Mouse (Mus musculus) lung, postnatal 36 days (tissue): ENCODE measurements around the gene Rffl.
A peak's percentile ranks its signal among the peaks of the same experiment; 100 is the strongest.
"Not testable (repeated sequence)": the region's sequence is repeated elsewhere in the genome, so short reads cannot be mapped to it uniquely, and the experiment has no call there.

Experiments
- DNase-seq: peaks from one replicate; pipeline ENCODE4 v3.0.0; 2022; ENCODE audit warnings: mixed read lengths

The Rffl gene

DNA sequence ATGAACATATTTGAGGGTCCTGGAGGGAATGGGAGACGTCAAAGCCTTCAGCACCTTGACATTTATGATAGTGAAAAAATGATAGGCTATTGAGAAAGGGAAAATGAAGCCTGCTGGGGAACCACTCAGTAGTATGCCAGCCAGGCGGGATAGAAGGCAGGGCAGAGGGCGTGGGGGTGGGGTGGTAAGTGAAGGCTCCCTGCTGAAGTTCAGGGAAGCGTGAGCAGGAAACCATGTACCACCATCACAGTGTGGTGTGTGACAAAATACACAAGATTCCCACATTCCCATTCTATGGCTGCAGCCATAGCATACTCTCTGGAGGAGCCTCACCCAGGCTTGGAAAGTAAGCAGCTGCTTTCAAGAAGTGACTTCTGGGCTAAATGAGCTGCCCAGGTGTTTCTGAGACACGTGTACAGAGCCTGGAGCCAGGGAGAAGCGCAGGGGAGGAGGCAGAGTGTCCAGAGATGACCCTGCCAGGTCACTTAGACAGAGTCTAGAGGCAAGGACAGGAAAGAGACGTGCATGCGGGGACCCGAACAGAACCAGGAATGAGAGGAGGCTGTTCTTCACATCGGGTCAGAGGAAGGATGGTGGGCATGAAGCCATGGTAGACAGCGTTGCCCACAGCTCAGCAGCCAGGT is 26.1 kb downstream of the Rffl start:
- DNase-seq = no peak

DNA sequence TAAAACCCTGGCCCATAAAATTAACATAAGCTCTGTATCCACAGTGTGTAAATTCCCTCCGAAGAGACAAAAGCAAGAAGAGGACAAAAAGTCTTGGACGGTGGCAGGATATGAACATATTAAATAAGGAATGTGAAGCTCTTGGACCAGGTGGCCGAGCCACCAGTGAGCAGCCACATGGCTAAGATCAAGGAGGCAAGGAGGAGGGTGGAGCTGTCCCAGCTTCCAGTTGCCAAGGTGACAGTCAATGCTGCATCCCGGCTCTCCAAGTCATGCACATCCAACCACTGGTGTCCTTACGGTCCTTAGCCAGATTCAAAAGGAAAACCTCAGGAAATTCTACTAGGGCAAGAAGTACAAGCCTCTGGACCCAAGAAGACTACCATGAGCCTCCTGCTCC is 32.5 kb downstream of the Rffl start:
- no peak for DNase-seq

DNA sequence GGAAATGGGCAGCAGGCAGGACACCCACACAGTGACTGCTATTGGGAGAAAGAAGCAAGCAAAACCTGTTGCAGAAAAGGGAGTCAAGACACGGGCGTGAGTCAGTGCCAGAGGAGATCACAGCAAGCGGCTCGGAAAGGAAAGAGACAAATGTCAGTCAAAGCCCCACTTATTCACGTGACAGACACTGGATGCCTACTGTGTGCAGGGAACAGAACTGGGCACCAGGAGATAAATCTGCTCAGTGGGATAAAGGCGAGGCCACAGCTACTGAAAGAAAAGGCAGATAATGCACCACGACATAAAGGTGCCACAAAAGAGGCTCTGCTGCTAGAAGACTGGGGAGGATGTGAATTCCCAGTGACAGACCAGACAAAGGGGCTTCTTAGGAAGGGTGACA is 33.2 kb downstream of the Rffl start:
- DNase-seq = no peak

DNA sequence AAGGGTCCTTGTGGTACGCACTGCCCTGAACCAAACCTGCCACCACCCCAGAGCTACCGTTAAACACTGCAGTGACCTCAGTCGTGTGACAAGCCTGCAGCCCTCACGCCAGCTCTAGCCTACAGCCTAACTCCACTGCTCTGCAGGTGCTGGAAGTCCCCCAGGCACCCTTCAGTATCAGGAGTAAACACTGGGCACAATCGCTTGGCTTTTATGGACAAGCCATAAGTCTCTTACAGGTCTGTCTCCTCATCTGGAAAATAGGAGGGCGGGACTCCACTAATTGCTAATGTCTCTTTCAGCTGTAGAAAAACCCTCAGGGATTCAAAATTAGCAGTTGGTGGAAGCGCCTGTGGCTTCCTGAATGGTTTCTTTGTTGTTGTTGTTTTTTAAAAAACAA is 33.8 kb downstream of the Rffl start:
- DNase-seq = no peak

DNA sequence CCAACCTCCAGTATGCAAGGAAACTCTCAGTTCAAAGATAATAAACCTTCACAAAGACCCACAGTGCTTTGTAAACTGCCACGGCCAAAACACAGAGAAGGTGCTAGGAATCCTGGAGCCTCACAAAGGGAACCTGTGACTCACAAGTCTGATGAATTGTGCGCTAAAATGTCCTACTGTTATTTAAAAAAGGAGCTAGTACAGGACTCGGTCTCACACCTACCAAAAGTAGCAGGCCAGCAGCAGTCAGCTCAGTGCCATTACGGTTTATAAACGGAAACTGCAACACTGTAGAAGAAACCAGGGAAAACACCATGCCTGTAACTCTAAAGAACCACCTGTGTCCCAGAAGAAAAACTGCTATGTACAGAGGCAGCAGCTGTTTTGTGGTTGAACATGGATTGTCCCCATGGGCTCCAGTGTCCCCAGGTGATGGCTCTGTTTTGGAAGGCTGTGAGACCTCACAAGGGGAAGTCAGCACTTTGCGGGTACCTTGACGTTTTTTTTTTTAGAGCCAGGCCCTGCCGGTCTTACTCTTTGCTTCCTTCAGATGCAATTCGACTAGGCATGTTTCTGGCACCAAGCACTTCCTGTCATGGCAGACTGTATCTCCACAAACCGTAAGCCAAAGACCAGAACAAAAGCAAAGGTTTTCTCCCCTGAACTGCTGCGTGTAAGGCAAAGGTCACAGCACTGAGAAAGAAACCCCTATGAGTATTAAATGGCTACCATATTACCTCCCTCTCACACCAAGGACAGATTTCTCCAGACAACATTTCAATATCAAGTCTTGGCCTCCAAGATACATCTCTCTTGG is 35.2 kb downstream of the Rffl start:
- no peak for DNase-seq

DNA sequence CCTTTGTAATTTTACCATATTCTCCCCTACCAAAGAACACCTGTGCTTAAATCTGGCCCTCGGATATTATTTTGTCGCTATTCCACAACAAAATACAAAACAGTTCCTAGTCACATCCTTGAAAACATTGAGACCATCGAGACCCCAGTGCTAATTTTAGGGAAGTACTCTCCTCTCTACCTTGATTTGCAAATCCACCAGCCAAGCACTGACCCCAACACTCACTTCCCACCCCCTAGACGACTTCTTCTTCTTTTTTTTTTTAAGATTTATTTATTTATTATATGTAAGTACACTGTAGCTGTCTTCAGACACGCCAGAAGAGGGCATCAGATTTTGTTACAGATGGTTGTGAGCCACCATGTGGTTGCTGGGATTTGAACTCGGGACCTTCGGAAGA is 36.7 kb downstream of the Rffl start:
- not testable (repeated sequence) for DNase-seq

DNA sequence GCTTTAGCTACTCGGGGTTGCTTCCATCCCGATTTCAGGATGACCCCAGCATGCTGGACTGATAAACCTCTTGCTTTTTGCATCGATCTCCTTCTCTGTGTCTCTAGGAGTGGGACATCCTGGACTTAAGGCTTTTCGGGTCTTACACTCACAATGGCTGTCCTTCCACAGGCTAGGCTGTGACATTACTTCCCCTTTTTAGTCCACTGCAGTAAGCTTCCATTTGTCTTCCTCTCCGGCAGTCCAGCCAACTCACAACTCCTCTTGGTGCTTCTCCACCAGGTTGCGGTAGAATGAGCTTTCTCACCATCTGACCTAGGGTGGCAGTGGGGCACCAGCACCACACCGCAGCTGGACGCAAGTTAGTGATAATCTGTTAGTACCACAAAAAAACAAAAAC is 37.1 kb downstream of the Rffl start:
- no peak for DNase-seq

DNA sequence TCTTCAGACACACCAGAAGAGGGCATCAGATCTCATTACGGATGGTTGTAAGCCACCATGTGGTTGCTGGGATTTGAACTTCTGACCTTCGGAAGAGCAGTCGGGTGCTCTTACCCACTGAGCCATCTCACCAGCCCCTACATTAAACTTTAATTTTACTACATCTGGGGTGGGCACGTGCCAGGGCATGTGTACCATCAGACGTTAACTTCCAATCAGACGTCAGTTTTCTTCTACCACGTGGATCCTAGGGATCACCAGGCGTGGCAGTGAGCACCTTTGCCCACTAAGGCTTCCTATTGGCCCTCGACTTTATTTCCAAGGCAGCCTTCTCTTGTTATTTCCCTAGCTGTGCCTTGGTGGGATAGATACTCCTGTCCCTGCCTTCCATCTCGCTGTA is 38.6 kb downstream of the Rffl start:
- DNase-seq = not testable (repeated sequence)

DNA sequence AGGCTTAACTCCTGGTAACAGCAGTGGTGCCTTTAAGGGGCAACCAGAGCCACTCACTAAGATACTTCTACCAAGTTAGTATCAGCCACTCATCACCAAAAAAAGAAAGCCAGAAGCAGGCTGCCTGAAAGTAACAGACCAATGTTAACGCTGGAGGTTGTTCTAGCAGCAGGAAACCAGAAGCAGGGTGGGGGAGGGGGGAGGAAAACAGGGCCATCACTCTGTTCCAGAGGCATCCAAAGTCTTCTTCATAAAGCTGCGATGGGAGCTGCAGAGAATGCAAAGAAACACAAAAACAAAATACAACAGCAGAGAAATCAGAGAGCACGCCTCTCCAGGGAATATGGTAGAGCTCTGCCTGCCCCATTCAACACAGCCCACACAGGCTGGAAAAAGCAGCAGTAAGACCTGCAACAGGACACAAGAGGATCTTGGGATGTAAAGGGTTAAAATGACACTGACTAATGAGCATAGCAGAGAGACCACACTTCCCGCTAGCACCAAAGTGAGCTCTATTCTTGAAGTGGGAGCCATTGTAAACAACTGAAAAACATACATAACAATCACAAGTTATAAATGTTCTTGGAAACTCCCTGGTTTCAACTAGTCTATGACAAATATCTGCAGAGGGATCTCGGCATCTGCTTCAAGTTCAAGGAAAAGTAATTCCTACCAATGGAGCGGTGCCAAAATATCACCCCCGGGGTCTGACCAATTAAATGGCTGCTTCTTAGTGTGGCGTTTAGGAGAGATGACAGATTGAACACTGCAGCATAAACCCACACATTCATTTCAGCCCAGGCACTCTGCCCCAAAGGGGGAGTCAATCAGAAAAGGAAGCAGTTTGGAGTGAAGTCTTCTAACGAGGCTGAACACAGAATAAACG is 39.8 kb downstream of the Rffl start:
- DNase-seq = no peak

DNA sequence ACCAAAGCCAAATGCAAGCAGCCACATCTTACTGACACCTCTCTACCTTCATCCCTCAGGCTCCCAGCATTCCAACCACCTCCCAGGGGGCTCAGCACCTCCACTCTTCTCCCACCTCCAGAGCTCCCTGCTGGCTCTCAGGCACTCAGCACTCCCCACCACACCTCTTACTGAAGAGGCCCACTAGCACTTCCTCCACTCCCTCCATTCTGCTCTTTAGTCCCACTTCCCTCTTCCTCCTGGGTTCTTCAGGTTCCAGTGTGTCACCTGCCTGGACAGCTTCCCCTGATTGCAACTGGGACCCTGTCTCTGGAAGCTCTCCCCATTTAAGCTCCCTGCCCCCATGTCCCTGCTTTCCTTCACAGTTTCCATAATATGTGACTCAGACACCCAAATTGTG is 44.2 kb downstream of the Rffl start:
- no peak for DNase-seq

DNA sequence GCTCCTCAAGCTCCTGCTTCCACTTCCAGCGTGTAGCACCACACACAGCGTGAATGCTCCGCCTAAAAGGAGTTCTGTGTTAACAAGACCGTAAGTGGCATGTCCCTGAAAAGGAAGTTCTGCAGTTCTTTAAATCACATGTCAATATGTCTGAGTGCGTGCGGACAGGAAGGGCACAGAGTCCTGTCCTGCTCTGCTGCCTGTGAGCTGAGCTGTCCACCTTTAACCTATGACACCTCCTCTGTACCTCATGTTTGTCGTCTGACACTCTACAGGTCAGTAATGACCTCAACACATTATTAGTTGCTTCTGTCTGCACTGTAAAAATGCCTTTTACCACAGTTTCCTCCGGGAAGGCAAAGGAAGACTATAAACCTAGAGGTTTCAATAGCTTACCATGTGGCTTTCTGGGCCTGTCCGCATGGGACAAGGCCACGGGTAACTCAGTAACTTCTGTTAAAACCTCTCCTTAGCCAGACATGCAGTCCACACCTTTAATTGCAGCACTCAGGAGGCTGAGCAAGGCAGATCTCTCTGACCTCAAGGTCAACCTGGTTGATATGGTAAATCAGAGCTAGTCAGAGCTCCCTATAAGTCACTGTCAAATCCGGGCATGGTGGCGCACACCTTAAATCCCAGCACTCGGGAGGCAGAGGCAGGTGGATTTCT is 50.1 kb downstream of the Rffl start:
- DNase-seq = no peak

DNA sequence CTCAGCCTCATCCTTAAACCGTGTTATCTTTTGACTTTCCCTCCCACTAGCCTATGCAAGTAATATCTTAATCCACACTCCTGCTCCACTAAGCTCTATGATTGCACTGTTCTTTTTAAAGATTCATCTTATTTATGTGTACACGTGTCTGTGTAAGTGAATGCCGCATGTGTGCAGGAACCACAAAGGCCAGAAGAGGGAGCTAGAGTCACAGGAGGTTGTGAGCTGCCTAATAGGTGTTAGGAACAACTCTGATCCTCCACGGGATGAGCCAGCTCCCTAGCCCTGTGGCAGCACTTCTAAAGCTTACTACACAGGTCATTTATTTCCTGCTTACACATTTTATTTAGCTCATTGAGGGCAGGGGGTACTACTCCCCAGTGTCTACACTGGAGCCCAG is 51.7 kb downstream of the Rffl start:
- DNase-seq = peak; percentile 63

DNA sequence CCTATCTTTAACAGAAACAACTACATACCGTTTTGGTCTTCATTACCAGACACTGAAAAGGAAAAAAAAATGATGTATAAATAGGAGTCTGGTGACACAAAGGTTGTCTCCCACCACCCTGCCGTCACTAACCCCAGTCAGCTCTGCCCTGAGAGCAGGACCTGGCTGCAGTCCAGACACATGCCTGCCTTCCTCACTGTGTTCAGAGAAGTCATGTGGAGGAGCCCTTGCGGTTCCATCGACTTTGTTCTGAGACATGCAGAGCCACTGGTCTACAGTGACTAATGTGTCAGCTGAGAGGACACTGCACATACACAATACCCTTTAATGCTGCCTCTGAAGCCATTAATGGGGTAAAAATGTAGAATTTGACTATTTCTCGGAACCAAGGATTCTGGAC is 62.5 kb downstream of the Rffl start:
- DNase-seq = no peak

DNA sequence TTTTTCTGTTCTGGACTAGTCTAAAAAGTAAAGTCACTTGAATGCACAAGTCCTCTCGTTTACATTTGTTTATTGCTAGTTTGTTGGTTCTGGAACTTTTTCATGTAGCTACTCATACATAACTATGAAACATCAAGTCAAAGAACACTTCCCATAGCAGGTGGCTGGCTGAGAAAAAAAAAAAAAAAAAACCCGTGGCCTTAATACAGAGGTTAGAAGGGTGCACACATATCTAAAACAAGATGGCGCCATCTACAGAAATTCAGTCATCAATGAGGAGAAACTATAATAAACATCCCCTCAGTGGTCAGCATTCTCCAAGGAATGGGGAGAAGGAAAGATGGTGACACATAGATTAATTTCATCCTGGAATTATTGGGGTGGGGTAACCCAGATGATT is 63.6 kb downstream of the Rffl start:
- DNase-seq = no peak

DNA sequence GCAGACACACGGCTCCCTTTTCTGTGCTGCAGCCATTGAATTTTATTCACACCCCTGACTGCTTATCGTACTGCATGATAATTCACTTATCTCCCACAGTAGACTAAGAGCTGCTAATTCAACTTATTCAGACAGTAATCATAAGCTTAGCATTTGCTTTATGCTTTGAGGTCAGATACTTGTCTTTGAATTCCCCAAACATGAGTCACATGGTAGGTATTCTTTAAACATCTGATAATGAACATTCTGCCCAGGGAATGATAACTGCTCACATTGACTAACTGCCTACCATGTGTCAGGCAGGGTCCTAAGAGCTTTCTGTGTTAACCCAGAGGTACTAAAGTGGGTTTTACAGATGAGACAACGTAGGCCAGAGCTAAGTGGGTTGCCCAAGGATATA is 64.4 kb downstream of the Rffl start:
- DNase-seq = no peak

DNA sequence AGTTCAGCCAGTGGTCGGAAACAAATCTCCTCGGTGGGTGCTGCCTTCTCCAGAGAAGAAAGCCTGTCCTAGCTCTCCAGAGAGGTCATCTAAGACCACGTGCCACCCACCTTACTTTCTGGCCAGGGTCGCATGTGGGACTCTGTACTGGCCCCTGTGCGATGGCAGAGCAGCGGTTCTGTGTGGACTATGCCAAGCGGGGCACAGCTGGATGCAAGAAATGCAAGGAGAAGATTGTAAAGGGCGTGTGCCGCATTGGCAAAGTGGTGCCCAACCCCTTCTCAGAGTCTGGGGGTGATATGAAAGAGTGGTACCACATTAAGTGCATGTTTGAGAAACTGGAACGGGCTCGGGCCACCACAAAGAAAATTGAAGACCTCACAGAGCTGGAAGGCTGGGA is 87.6 kb downstream of the Rffl start:
- no peak for DNase-seq

DNA sequence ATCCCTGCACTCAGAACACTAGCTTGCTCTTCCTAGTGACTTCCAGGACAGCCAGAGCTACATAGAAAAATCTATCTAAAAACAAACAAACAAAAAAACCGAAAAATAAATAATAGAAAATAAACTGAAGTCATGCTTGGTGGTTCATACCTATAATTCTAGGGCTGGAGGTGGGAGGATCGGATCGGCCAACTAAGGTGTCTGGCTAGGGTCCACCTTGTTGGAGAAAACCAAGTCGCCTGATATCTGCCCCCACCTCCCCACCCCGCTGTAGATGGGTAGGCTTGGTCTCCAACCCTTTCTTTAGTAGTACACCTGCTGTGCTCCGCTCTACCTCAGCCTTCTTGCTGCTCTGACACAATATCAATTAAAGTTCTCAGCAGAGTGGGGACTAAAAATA is 88.8 kb downstream of the Rffl start:
- DNase-seq = no peak

DNA sequence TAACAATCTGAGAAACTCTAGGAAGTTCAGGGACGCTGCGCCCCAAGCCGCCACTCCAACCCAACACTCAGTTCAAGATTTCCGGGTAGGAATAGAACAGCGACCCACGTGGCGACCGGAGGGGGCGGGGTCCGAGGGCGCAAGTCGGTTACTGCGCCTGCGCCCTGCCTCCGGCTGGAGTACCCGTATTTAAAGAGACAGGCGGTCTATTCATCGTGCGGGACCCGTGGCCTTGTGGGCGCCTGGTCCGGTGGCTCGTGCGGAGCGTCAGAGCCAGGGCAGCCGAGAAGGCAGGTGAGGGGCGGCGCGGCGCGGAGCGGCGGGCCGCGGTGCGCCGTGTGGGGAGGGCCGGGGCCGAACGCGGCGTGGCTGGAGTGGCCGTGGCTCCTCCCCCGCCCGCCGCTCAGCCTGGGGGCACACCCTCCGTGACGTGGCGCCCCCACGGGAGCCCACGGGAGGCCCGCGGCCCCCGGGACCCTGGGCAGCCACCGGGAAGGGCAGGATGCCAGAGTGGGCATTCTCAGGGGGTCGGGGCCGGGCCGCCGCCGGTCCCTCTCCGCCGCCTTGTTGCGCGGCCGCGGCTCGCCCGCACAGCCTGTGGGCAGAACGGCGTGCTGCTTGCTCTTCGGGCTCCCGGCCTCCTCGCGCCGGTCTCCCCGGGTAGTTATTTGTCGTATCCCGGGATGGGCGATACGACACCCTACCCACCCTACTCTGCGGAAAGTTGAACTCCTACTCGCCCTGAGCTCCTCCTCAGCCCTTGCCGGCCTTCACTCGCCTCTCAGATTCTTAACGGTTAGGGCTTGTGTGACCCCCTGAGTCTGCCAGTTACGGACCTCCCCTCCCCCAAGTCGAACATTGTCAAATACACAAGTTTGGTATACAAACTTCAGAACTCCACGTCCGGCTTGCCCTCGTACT is 89.8 kb downstream of the Rffl start, which contains the start of gene Lig3:
TSS of gene Lig3 (plus strand) at position 126 of the 921 bp plus-strand sequence.
- peak; percentile 98 for DNase-seq

DNA sequence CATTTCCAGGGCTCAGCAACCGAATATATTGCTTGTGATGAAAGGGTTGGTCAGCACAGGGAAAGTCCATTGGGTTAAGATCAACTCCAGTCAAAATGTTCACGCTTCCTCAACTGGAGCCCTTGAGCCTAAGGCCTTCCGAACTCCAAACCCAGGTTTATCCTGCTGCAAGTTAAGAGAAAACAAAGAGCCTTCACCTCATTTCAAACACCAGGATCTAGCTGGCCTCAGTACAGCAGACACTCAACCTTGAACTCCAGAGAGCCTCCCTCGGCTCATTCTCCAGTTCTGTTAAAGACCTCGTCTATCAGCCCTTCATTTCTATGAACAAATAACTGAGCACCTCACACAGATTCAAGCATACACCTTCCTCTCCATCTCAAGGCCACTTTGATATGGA is 90.9 kb downstream of the Rffl start:
- DNase-seq = no peak

DNA sequence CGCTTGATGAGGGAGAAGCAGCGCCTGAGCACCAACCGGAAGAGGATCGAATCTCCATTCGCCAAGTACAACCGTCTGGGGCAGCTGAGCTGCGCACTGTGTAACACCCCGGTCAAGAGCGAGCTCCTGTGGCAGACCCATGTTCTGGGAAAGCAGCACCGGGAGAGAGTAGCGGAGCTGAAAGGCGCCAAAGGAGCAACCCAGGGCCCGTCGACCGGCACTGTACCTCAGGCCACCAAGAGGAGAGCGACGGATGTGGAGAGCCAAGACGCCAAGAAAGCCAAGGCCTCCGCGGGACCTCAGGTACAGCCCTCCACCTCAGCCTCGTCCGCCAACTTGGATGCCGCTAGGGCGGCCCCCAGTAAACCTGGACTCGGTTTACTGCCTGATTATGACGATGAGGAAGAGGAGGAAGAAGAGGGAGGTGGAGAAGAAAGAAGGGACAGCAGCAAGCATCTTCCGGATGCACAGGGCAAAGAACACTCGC is 106.5 kb downstream of the Rffl start:
- DNase-seq = no peak

DNA sequence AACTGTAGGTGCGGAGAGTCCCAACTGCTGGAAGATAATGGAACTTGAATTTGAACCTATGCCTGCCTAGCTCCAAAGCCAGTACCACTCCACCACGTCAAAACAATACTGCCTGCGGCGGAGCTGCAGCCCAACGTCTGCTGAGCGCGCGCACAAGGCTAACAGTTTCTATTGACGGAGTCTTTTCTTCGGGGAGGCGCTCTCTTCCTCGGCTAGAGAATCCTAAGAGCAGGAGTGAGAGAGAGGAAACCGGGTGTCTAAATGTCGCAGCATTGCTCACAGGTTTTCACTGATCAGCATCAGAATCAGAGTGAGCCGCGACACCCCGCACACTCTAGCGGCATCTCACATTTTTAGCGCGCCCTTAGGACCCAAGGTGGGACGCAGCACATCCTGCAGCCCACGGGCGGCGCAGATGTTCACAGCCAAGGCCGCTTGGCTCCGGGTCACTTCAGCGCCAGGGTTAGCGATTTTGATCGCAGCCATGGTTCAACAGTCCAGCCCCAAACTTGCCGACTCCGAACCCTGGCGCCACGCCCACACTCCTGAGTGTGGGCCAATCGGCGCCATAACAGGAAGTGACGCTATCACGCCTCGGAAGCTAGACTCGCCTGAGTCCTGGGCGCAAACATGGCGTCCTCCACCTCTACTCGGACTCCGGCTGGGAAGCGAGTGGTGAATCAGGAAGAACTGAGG is 107.1 kb downstream of the Rffl start, which contains the start of the genes Cct6b and Zfp830:
TSS of gene Cct6b (minus strand) at position 580 of the 696 bp plus-strand sequence.
TSS of gene Zfp830 (plus strand) at position 604 of the 696 bp plus-strand sequence.
- DNase-seq = peak; percentile 96
